Mouse (Mus musculus) brain, embryonic 14.5 days (tissue): Measurements from ENCODE around the gene Brca2. TPM values are rescaled to one million over a fixed set of nuclear protein-coding genes. Genes with fewer than 3 reads are reported as not detected.

Source experiments
- DNase-seq: peaks from one replicate; pipeline ENCODE4 v3.0.0-alpha.2; 2011; ENCODE audit warnings: low read depth
- CTCF ChIP-seq: fragments of 200-500 bp; IDR thresholded peaks from 2 replicates; pipeline ENCODE4 v1.5.1; 2012; ENCODE audit warnings: inconsistent platforms, mild to moderate bottlenecking, moderate library complexity, borderline replicate concordance; ENCODE audit not compliant: insufficient read depth, insufficient read length; ENCODE audit errors: extremely low read depth
- POLR2A ChIP-seq: fragments of 200-500 bp; IDR thresholded peaks from 2 replicates; pipeline ENCODE4 v1.6.1; 2012; ENCODE audit warnings: mild to moderate bottlenecking, inconsistent platforms, borderline replicate concordance; ENCODE audit not compliant: poor library complexity, insufficient read depth, insufficient read length, severe bottlenecking; ENCODE audit errors: extremely low read depth
- polyA plus RNA-seq: library from polyadenylated mRNA; depleted of rRNA; stranded (reverse); fragments of >200 nt; gene quantifications from 2 replicates; pipeline ENCODE4 v1.2.3, GENCODE M21; 2012

Gene Brca2
- polyA plus RNA-seq, 1 experiment = 14.9 TPM

DNA sequence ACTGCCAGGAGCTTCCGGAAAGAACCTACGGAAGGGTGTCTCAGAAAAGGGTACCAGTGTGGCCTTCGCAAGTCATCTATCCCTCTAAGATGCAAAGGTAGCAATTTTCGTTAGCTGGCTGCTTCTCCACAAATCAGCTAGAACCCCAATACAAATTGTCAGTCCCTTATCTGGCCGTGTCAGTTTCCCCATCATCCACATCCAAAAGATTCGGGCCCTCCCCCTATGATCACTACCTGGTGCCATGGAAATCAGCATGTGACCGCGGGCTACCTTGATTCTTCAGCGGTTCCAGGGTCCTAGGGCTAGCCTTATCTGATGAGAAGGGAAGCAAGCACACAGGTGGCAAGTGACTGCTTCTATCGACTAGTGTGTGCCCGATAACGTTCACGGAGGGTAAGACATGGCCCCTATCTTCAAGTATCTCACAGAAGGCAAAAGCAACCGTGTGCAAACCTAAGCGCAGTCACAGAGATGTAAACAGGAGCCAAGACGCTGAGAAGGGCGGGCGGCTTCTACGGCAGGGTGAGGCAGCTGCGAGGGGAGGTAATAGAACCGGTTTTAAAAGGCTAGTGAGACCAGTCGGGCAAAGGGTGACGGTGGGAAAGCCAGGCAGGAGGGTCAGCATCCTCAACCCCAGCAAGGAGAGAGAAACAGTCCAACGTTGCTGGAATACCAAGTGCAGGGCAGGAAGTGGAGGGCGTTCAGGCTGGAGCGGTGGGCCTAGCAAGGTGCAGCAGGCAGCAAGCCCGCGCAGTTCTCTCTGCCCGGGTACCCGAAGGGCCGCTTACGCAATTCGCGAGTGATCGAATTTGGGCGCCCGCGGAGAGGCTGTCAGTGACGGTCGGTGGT is 70.7 kb downstream of the Brca2 start:
- no peak for TF ChIP-seq POLR2A
- no peak for TF ChIP-seq CTCF
- DNase-seq = peak; percentile 44

- peak; percentile 52 for DNase-seq
- no peak for TF ChIP-seq CTCF
- no peak for TF ChIP-seq POLR2A
Measured at GRCm38 (mm10) chr5:150593756-150594648, 71.6 kb downstream of the Brca2 start.

DNA sequence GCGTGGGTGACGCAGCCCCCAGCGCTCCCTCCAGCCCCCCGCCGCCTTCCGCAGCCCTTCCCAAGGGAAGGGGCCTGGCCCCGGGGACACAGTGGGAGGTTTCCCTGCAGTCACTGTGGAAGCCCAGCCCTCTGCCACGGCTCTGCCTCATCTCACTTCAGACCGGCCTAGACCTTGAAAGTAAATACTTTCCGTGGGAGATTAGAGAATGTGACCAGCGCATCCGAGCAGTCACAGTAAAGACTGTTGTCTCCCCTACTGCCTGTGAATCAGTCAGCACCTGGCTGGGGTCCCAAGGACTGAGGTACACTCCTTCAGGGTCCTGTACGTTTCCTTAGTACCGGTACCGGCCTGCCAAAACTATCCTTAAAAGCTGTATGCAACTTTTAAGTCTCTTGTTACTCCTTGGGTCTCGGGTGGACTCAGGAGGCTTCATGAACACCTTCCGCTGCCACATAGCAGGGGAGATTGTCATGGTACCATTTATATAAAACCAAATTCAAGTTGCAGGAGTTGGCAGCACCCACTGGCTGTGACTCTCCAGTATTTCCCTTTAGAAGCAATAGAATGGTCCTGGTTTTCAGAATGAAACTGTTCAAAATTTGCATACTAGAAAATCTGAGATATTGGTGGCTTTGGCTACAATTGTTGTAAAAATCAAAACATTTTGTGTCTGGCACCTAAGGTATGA is 72.4 kb downstream of the Brca2 start:
- DNase-seq = peak; percentile 35
- no peak for TF ChIP-seq POLR2A
- no peak for TF ChIP-seq CTCF

DNA sequence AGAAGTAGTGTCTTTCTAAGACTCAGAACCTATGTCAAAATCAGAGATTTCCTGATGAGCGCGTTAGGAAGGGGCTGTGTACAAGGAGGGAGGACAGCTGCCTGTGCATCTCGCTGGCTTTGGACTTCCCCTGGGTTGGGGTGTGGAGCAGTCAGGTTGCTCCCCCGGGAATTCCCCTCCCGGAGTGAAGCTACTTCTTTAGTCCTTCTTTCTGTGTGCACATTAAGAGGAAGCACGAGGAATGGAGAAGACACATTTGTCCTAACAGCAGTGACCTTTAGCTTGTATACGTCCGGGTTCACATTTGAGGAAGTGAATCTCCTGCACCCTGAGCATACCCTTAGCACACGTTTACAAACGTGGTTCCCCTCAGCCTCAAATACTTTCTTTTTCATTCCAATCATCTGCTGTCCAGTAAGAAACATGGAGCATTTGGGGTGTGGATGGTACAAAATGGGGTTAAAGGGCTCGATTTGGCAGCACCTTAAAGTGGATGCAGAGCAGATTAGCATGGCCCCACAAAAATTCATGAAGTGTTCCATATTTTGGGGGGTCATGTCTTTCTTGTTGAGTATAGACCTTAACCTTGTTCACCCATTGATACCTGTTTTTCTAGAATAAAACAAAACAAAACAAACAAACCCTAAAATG is 73.1 kb downstream of the Brca2 start:
- DNase-seq = no peak
- TF ChIP-seq CTCF (no peak), POLR2A (no peak)

DNA sequence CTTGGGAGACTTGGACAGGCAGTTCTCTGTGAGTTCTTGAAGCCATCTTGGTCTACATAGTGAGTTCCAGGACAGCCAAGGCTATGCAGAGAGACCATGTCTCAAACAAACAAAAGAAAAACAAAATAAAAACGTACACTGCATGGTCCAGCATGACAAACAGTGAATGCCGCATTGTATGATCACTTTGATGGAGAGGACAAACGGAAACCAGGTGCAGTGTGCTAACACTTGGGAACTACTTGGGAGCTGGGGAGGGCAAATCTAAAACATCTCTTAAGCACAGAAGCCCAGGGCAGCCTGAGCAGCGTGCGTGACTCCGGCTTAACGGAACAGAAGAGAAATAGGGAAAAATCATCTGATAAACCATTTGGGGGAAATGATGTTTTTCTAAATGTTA is 74.7 kb downstream of the Brca2 start, which contains the start of gene N4bp2l1:
Gene N4bp2l1 (minus strand): TSS at position 101 of the 400 bp plus-strand sequence.
- DNase-seq = no peak
- TF ChIP-seq CTCF (no peak), POLR2A (no peak)

DNA sequence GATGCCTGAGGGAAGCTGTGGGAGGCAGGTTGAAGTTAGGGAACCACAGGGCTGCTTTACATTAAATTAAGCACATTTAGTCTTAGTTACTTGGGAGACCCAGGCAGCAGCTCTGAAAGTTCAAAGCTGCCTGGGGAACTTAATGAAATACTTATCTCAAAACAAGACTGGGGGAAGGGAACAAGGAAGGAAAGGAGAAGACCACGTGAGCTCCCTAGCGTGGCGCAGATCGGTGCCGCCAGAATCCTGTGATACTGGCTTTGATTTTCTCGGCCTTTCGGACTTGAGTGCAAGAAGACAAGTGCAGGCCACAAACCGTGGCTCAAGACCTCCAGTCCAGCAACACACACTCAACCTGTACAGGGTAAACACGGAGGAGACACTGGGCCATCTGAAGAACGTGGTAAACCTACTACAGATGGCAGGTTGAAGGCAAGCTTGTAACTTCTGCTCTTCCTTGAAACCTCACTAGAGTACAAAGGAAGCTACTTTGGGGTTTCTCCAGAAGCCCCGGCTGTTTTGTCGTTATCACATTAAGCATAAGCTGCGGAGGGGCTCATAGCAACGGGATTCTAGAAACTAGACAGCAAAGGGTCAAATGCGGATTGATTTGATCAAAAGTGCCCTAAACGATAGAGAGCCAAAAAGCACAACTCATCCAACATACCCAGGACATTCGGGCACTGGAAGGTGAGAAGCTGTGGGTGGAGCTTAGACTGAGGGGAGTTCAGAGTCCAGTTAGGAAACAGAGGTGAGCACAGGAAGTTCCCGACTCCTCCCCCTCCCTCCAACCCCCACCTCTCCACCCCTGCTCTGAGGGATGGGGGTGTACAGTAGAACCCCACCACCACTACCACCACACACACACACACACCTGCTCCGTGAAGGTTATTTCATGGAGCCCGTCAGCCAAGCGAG is 76.0 kb downstream of the Brca2 start:
- no peak for TF ChIP-seq CTCF
- no peak for TF ChIP-seq POLR2A
- no peak for DNase-seq

GRCm38 (mm10) chr5:150599301-150600294 is 77.2 kb downstream of the Brca2 start:
- TF ChIP-seq CTCF = no peak
- TF ChIP-seq POLR2A = no peak
- no peak for DNase-seq

DNA sequence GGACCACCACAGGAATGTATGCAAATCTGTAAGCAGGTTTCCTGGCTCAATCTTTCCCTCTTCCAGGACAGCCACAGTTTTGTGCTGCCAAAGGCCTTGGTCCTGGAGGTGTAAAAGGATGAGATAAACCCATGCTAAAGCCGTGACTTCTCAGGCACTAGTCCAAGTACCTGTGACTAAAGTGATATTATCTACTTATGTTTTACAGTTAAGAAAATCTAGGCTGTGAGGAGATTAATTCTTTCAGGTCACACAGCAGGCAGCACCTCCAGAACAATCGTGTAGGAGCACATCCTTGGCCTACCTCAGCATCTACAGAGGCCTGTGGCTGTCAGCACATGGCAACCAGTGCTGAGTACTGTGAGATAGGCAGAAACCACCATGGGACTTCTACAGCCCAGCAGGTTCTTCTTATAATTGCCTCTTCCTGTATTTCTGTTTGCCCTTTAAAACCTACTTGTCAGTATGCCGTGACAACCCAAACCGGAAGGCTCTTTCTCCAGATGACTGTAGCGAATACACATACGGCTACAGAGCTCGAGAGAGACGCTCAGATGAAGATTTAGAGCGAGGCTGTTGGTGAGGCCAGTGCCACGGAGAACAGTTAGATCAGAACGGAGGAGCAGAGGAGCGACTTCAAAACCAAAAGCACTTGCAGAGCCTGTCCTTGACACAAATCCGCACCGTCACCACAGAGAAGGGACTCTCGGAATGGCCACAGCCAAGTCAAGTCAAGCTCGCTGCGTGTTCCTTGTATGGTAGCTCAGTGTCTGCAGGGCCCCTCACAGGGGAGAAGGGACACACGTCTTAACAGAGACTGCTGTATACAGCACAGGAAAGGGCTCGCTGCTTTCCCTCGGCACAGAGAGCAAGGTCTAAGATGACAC is 78.4 kb downstream of the Brca2 start:
- peak; percentile 17 for DNase-seq
- TF ChIP-seq CTCF (no peak), POLR2A (no peak)
